13 mouse cellular contexts compared by ENCODE assay signal in the genomic region with DNA sequence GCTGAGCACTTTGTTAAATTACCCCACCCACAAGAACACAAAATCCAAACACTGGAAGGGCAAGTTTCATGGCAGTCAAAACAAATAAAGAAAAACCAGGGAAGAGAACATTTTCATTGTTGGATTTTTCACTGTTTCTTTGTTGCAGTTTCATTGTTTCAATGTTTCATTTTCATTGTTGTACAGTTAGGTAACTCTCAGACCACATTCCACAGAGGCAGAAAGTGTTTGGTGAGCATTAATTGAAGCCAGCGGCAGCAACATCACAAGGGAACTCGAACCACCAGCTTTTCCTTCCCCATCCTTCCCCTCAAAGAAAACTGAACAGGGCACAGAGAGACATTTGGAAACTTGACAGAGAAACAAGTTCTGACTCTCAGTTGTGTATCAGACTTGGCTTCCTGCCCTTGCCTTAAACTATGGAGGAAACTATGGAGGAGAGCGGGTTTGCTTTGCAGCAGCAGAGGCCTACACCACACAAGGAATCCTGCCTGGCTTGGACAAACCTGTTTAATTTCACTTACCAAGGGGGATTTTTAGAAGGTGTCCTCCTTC. TPM values are rescaled to one million over a fixed set of nuclear protein-coding genes. Genes with fewer than 3 reads are reported as not detected.
A peak's percentile ranks its signal among the peaks of the same experiment; 100 is the strongest.
DNase-seq lines count a peak whose midpoint lies in the region; ATAC-seq and TF ChIP-seq lines count a peak whose summit lies in the region.
"Had no signal": no experiment of that assay in that cellular context is flagged by ENCODE, and none has a peak within 500 bp of the region (broad histone marks: within the 10 kb centered on the region; RNA-seq: fewer than 3 reads in every experiment).

No protein-coding gene starts in this region.

- H3K36me3 ChIP-seq in intestine, embryonic 16.5 days (ENCODE audit: control insufficient read depth, insufficient read depth, low read length): no peaks in the 10 kb centered on the region
- peaks cover 10% of the 10 kb centered on the region; the same call in 1 of the 2 replicates for H3K36me3 ChIP-seq in intestine, postnatal 0 days (ENCODE audit: control insufficient read depth, insufficient read depth)
- peaks cover 37% of the 10 kb centered on the region for H3K36me3 ChIP-seq in neural tube, embryonic 13.5 days
- 0 out of 2 replicates have a peak, but pooled peaks cover 5% of the 10 kb centered on the region for H3K36me3 ChIP-seq in stomach, postnatal 0 days (ENCODE audit: control insufficient read depth, insufficient read depth, low read length)

- no peak for DNase-seq in gastrocnemius, adult 2 months
- no peak for DNase-seq in gastrocnemius, postnatal 36 days
- DNase-seq in neural tube, embryonic 10.5 days (ENCODE audit: extremely low spot score, low spot score): no peak
- no peak for DNase-seq in stomach, postnatal 0 days (ENCODE audit: low spot score)
- no peak for DNase-seq in testis, postnatal 14 days (ENCODE audit: low spot score)
- DNase-seq: adrenal gland, postnatal 25 days; cerebellum, postnatal 14 days; gastrocnemius, postnatal 10 days; lung, postnatal 14 days had no signal

- 49% methylated on average over 3 of the region's 3 CpGs for WGBS in intestine, embryonic 16.5 days
- 53% methylated on average over 3 of the region's 3 CpGs for WGBS in intestine, postnatal 0 days
- 58% methylated on average over 3 of the region's 3 CpGs for WGBS in neural tube, embryonic 13.5 days
- WGBS in stomach, postnatal 0 days: 22% methylated on average over 3 of the region's 3 CpGs

- intact Hi-C loops in gastrocnemius, adult 2 months (cut with DNase I): loop anchor here (10.0 kb wide), 1 partner anchor 1561 kb away; the partner anchor contains the start of gene Riok2
- intact Hi-C loops in gastrocnemius, postnatal 36 days (cut with DNase I): no loop called here

- H3K9me3 ChIP-seq in intestine, embryonic 16.5 days (ENCODE audit: control insufficient read depth, low read length): no peaks in the 10 kb centered on the region
- no peaks in the 10 kb centered on the region for H3K9me3 ChIP-seq in intestine, postnatal 0 days (ENCODE audit: control insufficient read depth)
- no peaks in the 10 kb centered on the region for H3K9me3 ChIP-seq in neural tube, embryonic 13.5 days
- no peaks in the 10 kb centered on the region for H3K9me3 ChIP-seq in stomach, postnatal 0 days (ENCODE audit: control insufficient read depth, low read length)

- peak overlapping the region; percentile 61 for H3K27ac ChIP-seq in gastrocnemius, adult 2 months
- 0 out of 2 replicates have a peak overlapping the region, but pooled peaks have one; percentile 33 for H3K27ac ChIP-seq in intestine, embryonic 16.5 days (ENCODE audit: low read length)
- no peak overlapping the region for H3K27ac ChIP-seq in intestine, postnatal 0 days (ENCODE audit: low read depth, low read length)
- H3K27ac ChIP-seq in neural tube, embryonic 13.5 days (replicated peaks): peak overlapping the region; percentile 20
- H3K27ac ChIP-seq in stomach, postnatal 0 days (replicated peaks): peak overlapping the region; percentile 84
- H3K27ac ChIP-seq: kidney, postnatal 0 days had no signal

- no peak overlapping the region for H3K9ac ChIP-seq in intestine, embryonic 16.5 days (ENCODE audit: low read depth, low read length)
- no peak overlapping the region for H3K9ac ChIP-seq in intestine, postnatal 0 days (ENCODE audit: low read depth, low read length)
- peak overlapping the region; percentile 41; the same call in 1 of the 2 replicates for H3K9ac ChIP-seq in neural tube, embryonic 13.5 days
- H3K9ac ChIP-seq in stomach, postnatal 0 days (ENCODE audit: low read length): peak overlapping the region; percentile 38; the same call in 1 of the 2 replicates

- peak; percentile 56 for TF ChIP-seq EP300 in stomach, postnatal 0 days (optimal IDR thresholded peaks at IDR 0.05)

- H3K4me3 ChIP-seq in gastrocnemius, adult 2 months: peak overlapping the region; percentile 19; the same call in 1 of the 2 replicates
- H3K4me3 ChIP-seq in intestine, embryonic 16.5 days (ENCODE audit: low read length): no peak overlapping the region
- H3K4me3 ChIP-seq in intestine, postnatal 0 days (ENCODE audit: low read depth, low read length): no peak overlapping the region
- no peak overlapping the region for H3K4me3 ChIP-seq in neural tube, embryonic 13.5 days
- no peak overlapping the region for H3K4me3 ChIP-seq in stomach, postnatal 0 days (ENCODE audit: low read depth, low read length)

- TF ChIP-seq CTCF in gastrocnemius, adult 2 months (IDR thresholded peaks at IDR 0.05): no peak
- TF ChIP-seq CTCF in intestine, postnatal 0 days (IDR thresholded peaks at IDR 0.05; ENCODE audit: low read depth): no peak
- no peak for TF ChIP-seq CTCF in stomach, postnatal 0 days (IDR thresholded peaks at IDR 0.05; ENCODE audit: low read depth)

- H3K27me3 ChIP-seq in intestine, embryonic 16.5 days (replicated peaks; ENCODE audit: control insufficient read depth, insufficient read depth, low read length): no peaks in the 10 kb centered on the region
- no peaks in the 10 kb centered on the region for H3K27me3 ChIP-seq in intestine, postnatal 0 days (replicated peaks; ENCODE audit: control insufficient read depth, insufficient read depth, low read length)
- no peaks in the 10 kb centered on the region for H3K27me3 ChIP-seq in neural tube, embryonic 13.5 days
- no peaks in the 10 kb centered on the region for H3K27me3 ChIP-seq in stomach, postnatal 0 days (ENCODE audit: control insufficient read depth, insufficient read depth, low read length)

- peaks cover 40% of the 10 kb centered on the region for H3K4me1 ChIP-seq in intestine, embryonic 16.5 days (ENCODE audit: control insufficient read depth, insufficient read depth, low read length)
- peaks cover 9% of the 10 kb centered on the region for H3K4me1 ChIP-seq in intestine, postnatal 0 days (replicated peaks; ENCODE audit: control insufficient read depth, insufficient read depth, low read length)
- peaks cover 94% of the 10 kb centered on the region for H3K4me1 ChIP-seq in neural tube, embryonic 13.5 days (replicated peaks)
- peaks cover 12% of the 10 kb centered on the region for H3K4me1 ChIP-seq in stomach, postnatal 0 days (replicated peaks; ENCODE audit: control insufficient read depth, insufficient read depth)

- H3K4me2 ChIP-seq in intestine, embryonic 16.5 days (ENCODE audit: low read depth, low read length): no peak overlapping the region
- H3K4me2 ChIP-seq in intestine, postnatal 0 days (replicated peaks; ENCODE audit: low read depth): no peak overlapping the region
- peak overlapping the region; percentile 26; the same call in 1 of the 2 replicates for H3K4me2 ChIP-seq in neural tube, embryonic 13.5 days
- H3K4me2 ChIP-seq in stomach, postnatal 0 days (replicated peaks; ENCODE audit: low read depth): peak overlapping the region; percentile 38

- ATAC-seq in intestine, embryonic 16.5 days: no peak
- no peak for ATAC-seq in intestine, postnatal 0 days
- no peak for ATAC-seq in neural tube, embryonic 13.5 days (ENCODE audit: low read depth)
- ATAC-seq in stomach, postnatal 0 days (ENCODE audit: low FRiP score, low TSS enrichment): no peak

RNA-seq across cellular contexts. Expression of gene Rgmb, which starts 17.1 kb away (rescaled TPM):
- total RNA-seq in gastrocnemius, adult 2 months (2021): 10 to 100 TPM; 39.2 to 41.3 TPM
- 10 to 100 TPM; 36.6 to 36.7 TPM for total RNA-seq in gastrocnemius, postnatal 36 days (2021)
- 17.8 and 24.8 TPM in 2 replicates for polyA plus RNA-seq in intestine, embryonic 16.5 days (2015; fragmentation: Nextera tagmentation; extraction: Ambion mirVana)
- 27.7 and 33.8 TPM in 2 replicates for polyA plus RNA-seq in intestine, postnatal 0 days (2015; fragmentation: Nextera tagmentation; extraction: Ambion mirVana)
- polyA plus RNA-seq in neural tube, embryonic 13.5 days (2015; fragmentation: Nextera tagmentation; extraction: Ambion mirVana): 88.9 and 89.6 TPM in 2 replicates
- 33.0 and 41.1 TPM in 2 replicates for polyA plus RNA-seq in stomach, postnatal 0 days (2015; fragmentation: Nextera tagmentation; extraction: Ambion mirVana)

Comparison
In these comparisons a context has a peak if more than half of its experiments do, and no peak if none do; other contexts are left out.
1. H3K4me2 ChIP-seq: peak in neural tube, embryonic 13.5 days (single experiment) and stomach, postnatal 0 days (single experiment); none in intestine, embryonic 16.5 days (single experiment) and intestine, postnatal 0 days (single experiment).
2. H3K9ac ChIP-seq: peak in neural tube, embryonic 13.5 days (single experiment) and stomach, postnatal 0 days (single experiment); none in intestine, embryonic 16.5 days (single experiment) and intestine, postnatal 0 days (single experiment).